ENCODE assay signal across 8 mouse cellular contexts in genomic region chr4:62663348-62663747, GRCm38 (mm10).
DNase-seq lines count a peak whose midpoint lies in the region; ATAC-seq lines count a peak whose summit lies in the region.

No protein-coding gene starts in this region.

- no peak overlapping the region for H3K4me2 ChIP-seq in forebrain, embryonic 15.5 days (replicated peaks)
- H3K4me2 ChIP-seq in kidney, embryonic 16.5 days (replicated peaks; ENCODE audit: low read depth, low read length): peak overlapping the region; percentile 25; the same call in 1 of the 2 replicates

- no peaks in the 10 kb centered on the region for H3K36me3 ChIP-seq in forebrain, embryonic 15.5 days
- H3K36me3 ChIP-seq in kidney, embryonic 16.5 days (ENCODE audit: insufficient read depth, low read length): no peaks in the 10 kb centered on the region
- 0 out of 2 replicates have a peak, but pooled peaks cover 7% of the 10 kb centered on the region for H3K36me3 ChIP-seq in midbrain, embryonic 10.5 days

- H3K4me1 ChIP-seq in forebrain, embryonic 15.5 days: peaks cover 31% of the 10 kb centered on the region
- H3K4me1 ChIP-seq in kidney, embryonic 16.5 days (ENCODE audit: insufficient read depth, low read length): peaks cover 55% of the 10 kb centered on the region
- H3K4me1 ChIP-seq in midbrain, embryonic 10.5 days: peaks cover 61% of the 10 kb centered on the region

- no peak overlapping the region for H3K4me3 ChIP-seq in forebrain, embryonic 15.5 days
- H3K4me3 ChIP-seq in kidney, embryonic 16.5 days (ENCODE audit: low read length): no peak overlapping the region
- no peak overlapping the region for H3K4me3 ChIP-seq in midbrain, embryonic 10.5 days

- no peak overlapping the region for H3K9ac ChIP-seq in forebrain, embryonic 15.5 days (replicated peaks)
- peak overlapping the region; percentile 42; the same call in 1 of the 2 replicates for H3K9ac ChIP-seq in kidney, embryonic 16.5 days (replicated peaks; ENCODE audit: low read length)

- peak; percentile 72 for ATAC-seq in forebrain, embryonic 15.5 days (replicated peaks)
- ATAC-seq in kidney, embryonic 16.5 days (ENCODE audit: low FRiP score, low TSS enrichment): peak; percentile 50

- H3K9me3 ChIP-seq in forebrain, embryonic 15.5 days: no peaks in the 10 kb centered on the region
- no peaks in the 10 kb centered on the region for H3K9me3 ChIP-seq in kidney, embryonic 16.5 days (ENCODE audit: low read length)
- no peaks in the 10 kb centered on the region for H3K9me3 ChIP-seq in midbrain, embryonic 10.5 days (replicated peaks)

- DNase-seq in CD4-positive, CD25-positive, alpha-beta regulatory T cell, adult 2 months (ENCODE audit: low read depth, low spot score): peak; percentile 38
- DNase-seq in ES-CJ7 (ENCODE audit: low read depth, low spot score): peak; percentile 66
- peak; percentile 34 for DNase-seq in midbrain, embryonic 10.5 days (ENCODE audit: low spot score)
- DNase-seq in thymus, postnatal 4 days: peak; percentile 38
- DNase-seq in urinary bladder, postnatal 25 days (ENCODE audit: low spot score): no peak
- no peak for DNase-seq in gastrocnemius, postnatal 14 days

- intact Hi-C loops in gastrocnemius, postnatal 14 days (cut with DNase I; ENCODE audit: low total_unique reads): no loop called here

- 2% methylated on average over 6 of the region's 6 CpGs for WGBS in forebrain, embryonic 15.5 days
- 19% methylated on average over 6 of the region's 6 CpGs for WGBS in kidney, embryonic 16.5 days
- 27% methylated on average over 6 of the region's 6 CpGs for WGBS in midbrain, embryonic 10.5 days

- 0 out of 2 replicates have a peak overlapping the region, but pooled peaks have one; percentile 21 for H3K27ac ChIP-seq in forebrain, embryonic 15.5 days (replicated peaks)
- peak overlapping the region; percentile 81 for H3K27ac ChIP-seq in kidney, embryonic 16.5 days (ENCODE audit: low read length)
- peak overlapping the region; percentile 76 for H3K27ac ChIP-seq in midbrain, embryonic 10.5 days (replicated peaks)

- H3K27me3 ChIP-seq in forebrain, embryonic 15.5 days: no peaks in the 10 kb centered on the region
- H3K27me3 ChIP-seq in kidney, embryonic 16.5 days (ENCODE audit: insufficient read depth, low read length): no peaks in the 10 kb centered on the region
- H3K27me3 ChIP-seq in midbrain, embryonic 10.5 days (ENCODE audit: low read depth, poor library complexity, severe bottlenecking): no peaks in the 10 kb centered on the region

Comparison
In these comparisons a context has a peak if more than half of its experiments do, and no peak if none do; other contexts are left out.
1. DNase-seq: peak in CD4-positive, CD25-positive, alpha-beta regulatory T cell, adult 2 months (single experiment), ES-CJ7 (single experiment), midbrain, embryonic 10.5 days (single experiment) and thymus, postnatal 4 days (single experiment); none in urinary bladder, postnatal 25 days (single experiment) and gastrocnemius, postnatal 14 days (single experiment).
2. H3K27ac ChIP-seq: peak in every context shown above with its lines; median percentile 81 in kidney, embryonic 16.5 days; 76 in midbrain, embryonic 10.5 days; 21 in forebrain, embryonic 15.5 days.